Mouse (Mus musculus) brain, embryonic 14.5 days (tissue): ENCODE results near the gene Galnt14. TPM values are rescaled to one million over a fixed set of nuclear protein-coding genes. Genes with fewer than 3 reads are reported as not detected.

Source experiments
- DNase-seq: peaks from one replicate; pipeline ENCODE4 v3.0.0-alpha.2; 2011; ENCODE audit warnings: low read depth
- CTCF ChIP-seq: fragments of 200-500 bp; IDR thresholded peaks from 2 replicates; pipeline ENCODE4 v1.5.1; 2012; ENCODE audit warnings: inconsistent platforms, mild to moderate bottlenecking, moderate library complexity, borderline replicate concordance; ENCODE audit not compliant: insufficient read depth, insufficient read length; ENCODE audit errors: extremely low read depth
- POLR2A ChIP-seq: fragments of 200-500 bp; IDR thresholded peaks from 2 replicates; pipeline ENCODE4 v1.6.1; 2012; ENCODE audit warnings: mild to moderate bottlenecking, inconsistent platforms, borderline replicate concordance; ENCODE audit not compliant: poor library complexity, insufficient read depth, insufficient read length, severe bottlenecking; ENCODE audit errors: extremely low read depth
- polyA plus RNA-seq: library from polyadenylated mRNA; depleted of rRNA; stranded (reverse); fragments of >200 nt; gene quantifications from 2 replicates; pipeline ENCODE4 v1.2.3, GENCODE M21; 2012

The Galnt14 gene
- polyA plus RNA-seq, 1 experiment = 16.0 TPM

GRCm38 (mm10) chr17:73560208-73560784 lies 150.0 kb downstream of the Galnt14 start:
- peak; percentile 64 for DNase-seq
- TF ChIP-seq CTCF (no peak), POLR2A (no peak)

GRCm38 (mm10) chr17:73559498-73559897 lies 150.8 kb downstream of the Galnt14 start:
- TF ChIP-seq POLR2A = no peak
- TF ChIP-seq CTCF = no peak
- no peak for DNase-seq

- DNase-seq = no peak
- TF ChIP-seq POLR2A = no peak
- no peak for TF ChIP-seq CTCF
Measured at GRCm38 (mm10) chr17:73557101-73557500, 153.2 kb downstream of the Galnt14 start.

GRCm38 (mm10) chr17:73556436-73556835 lies 153.8 kb downstream of the Galnt14 start:
- TF ChIP-seq POLR2A (no peak), CTCF (no peak)
- no peak for DNase-seq

GRCm38 (mm10) chr17:73554668-73555067 lies 155.6 kb downstream of the Galnt14 start:
- TF ChIP-seq CTCF = no peak
- TF ChIP-seq POLR2A = no peak
- DNase-seq = no peak

GRCm38 (mm10) chr17:73548783-73549566 lies 161.3 kb downstream of the Galnt14 start:
- TF ChIP-seq CTCF (no peak), POLR2A (no peak)

GRCm38 (mm10) chr17:73548119-73548518 lies 162.1 kb downstream of the Galnt14 start:
- TF ChIP-seq CTCF = no peak
- TF ChIP-seq POLR2A = no peak
- DNase-seq = peak; percentile 52

More at GRCm38 (mm10) chr17:73548783-73549566, 161.3 kb downstream of the Galnt14 start:
- no peak for DNase-seq

GRCm38 (mm10) chr17:73547483-73547882 lies 162.8 kb downstream of the Galnt14 start:
- no peak for TF ChIP-seq CTCF
- TF ChIP-seq POLR2A = no peak
- DNase-seq = no peak

GRCm38 (mm10) chr17:73541911-73542310 lies 168.3 kb downstream of the Galnt14 start:
- TF ChIP-seq POLR2A (no peak), CTCF (no peak)
- DNase-seq = peak; percentile 58

GRCm38 (mm10) chr17:73541233-73541570 lies 169.1 kb downstream of the Galnt14 start:
- TF ChIP-seq CTCF = no peak
- TF ChIP-seq POLR2A = no peak
- no peak for DNase-seq

- TF ChIP-seq CTCF = no peak
- TF ChIP-seq POLR2A = no peak
- DNase-seq = peak; percentile 86
Measured at GRCm38 (mm10) chr17:73540409-73541232, 169.6 kb downstream of the Galnt14 start.

- no peak for TF ChIP-seq CTCF
- no peak for TF ChIP-seq POLR2A
- no peak for DNase-seq
Measured at GRCm38 (mm10) chr17:73531896-73532295, 178.4 kb downstream of the Galnt14 start.

GRCm38 (mm10) chr17:73522169-73522568 lies 188.1 kb downstream of the Galnt14 start:
- TF ChIP-seq POLR2A (no peak), CTCF (no peak)
- DNase-seq = no peak
